Mouse (Mus musculus) urinary bladder, postnatal 10 days (tissue): Measurements from ENCODE around the gene Hes7.
"Not testable (repeated sequence)": the region's sequence is repeated elsewhere in the genome, so short reads cannot be mapped to it uniquely, and the experiment has no call there.

Source experiments
- DNase-seq: peaks from one replicate; pipeline ENCODE4 v3.0.0; 2022; ENCODE audit warnings: low spot score

Hes7 gene

GRCm38 (mm10) chr11:69088103-69088855 lies 31.9 kb upstream of the Hes7 start, which contains the start of gene Vamp2:
TSS of gene Vamp2 (plus strand) at chr11:69088490.
- peak; percentile 59 for DNase-seq

GRCm38 (mm10) chr11:69088856-69089615 lies 31.2 kb upstream of the Hes7 start:
- DNase-seq: no peak

- no peak for DNase-seq
Observed at GRCm38 (mm10) chr11:69089616-69090290, 30.5 kb upstream of the Hes7 start.

GRCm38 (mm10) chr11:69090367-69090766 lies 29.8 kb upstream of the Hes7 start:
- DNase-seq: no peak

GRCm38 (mm10) chr11:69091566-69092385 lies 28.4 kb upstream of the Hes7 start:
- DNase-seq: no peak

GRCm38 (mm10) chr11:69092386-69092751 lies 27.8 kb upstream of the Hes7 start:
- peak; percentile 69 for DNase-seq

GRCm38 (mm10) chr11:69092871-69093270 lies 27.3 kb upstream of the Hes7 start:
- DNase-seq: no peak

GRCm38 (mm10) chr11:69093856-69094255 lies 26.3 kb upstream of the Hes7 start:
- not testable (repeated sequence) for DNase-seq

GRCm38 (mm10) chr11:69094697-69095429 lies 25.3 kb upstream of the Hes7 start, which contains the start of gene Per1:
TSS of gene Per1 (plus strand) at chr11:69095217.
- DNase-seq: peak; percentile 97

- DNase-seq: no peak
Observed at GRCm38 (mm10) chr11:69095511-69096231, 24.5 kb upstream of the Hes7 start.

- no peak for DNase-seq
Observed at GRCm38 (mm10) chr11:69096360-69096986, 23.7 kb upstream of the Hes7 start.

GRCm38 (mm10) chr11:69096987-69097900 lies 23.0 kb upstream of the Hes7 start:
- peak; percentile 99 for DNase-seq

- no peak for DNase-seq
Observed at GRCm38 (mm10) chr11:69098039-69098761, 22.0 kb upstream of the Hes7 start.

- peak; percentile 83 for DNase-seq
Observed at GRCm38 (mm10) chr11:69098762-69099091, 21.5 kb upstream of the Hes7 start.

- no peak for DNase-seq
Observed at GRCm38 (mm10) chr11:69099177-69099914, 20.9 kb upstream of the Hes7 start.

- peak; percentile 87 for DNase-seq
Observed at GRCm38 (mm10) chr11:69099915-69100345, 20.3 kb upstream of the Hes7 start.

- DNase-seq: no peak
Observed at GRCm38 (mm10) chr11:69100639-69101360, 19.4 kb upstream of the Hes7 start.
